Mouse (Mus musculus): ENCODE results near the gene Hnrnpr. TPM values are rescaled to one million over a fixed set of nuclear protein-coding genes. Genes with fewer than 3 reads are reported as not detected.

Hnrnpr gene
- polyA plus RNA-seq, 1 experiment from 2014 or later = 85.8 TPM

DNA sequence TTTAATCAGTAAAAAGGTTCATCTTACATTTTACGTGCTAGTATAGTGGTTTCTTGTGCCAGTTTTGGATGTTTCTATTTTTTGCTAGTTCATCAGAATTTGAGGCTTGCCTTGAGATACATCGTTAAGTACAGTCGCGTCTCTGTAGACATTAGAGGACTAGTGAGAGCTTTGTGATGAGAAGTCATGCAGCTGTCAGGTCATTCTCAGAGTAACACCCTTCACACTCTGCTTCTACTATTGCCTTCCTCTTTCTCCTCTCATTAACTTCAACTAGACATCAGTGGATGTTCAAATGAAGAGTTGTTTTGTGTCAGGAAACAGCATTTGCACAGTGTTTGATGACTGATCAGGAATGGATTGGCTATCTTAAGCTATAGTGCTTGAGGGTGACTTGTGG, 1.9 kb downstream of the Hnrnpr start:
- Histone ChIP-seq H3K36me3 (ENCODE audit: control insufficient read depth, insufficient read depth, low read length) (peaks cover 4% of the 10 kb centered on the region), H3K4me2 (peak overlapping the region; percentile 71), H3K4me1 (ENCODE audit: control insufficient read depth, insufficient read depth, low read length) (peaks cover 21% of the 10 kb centered on the region), H3K27me3 (ENCODE audit: control insufficient read depth, insufficient read depth, low read length) (no peaks in the 10 kb centered on the region), H3K9me3 (replicated peaks; ENCODE audit: control insufficient read depth, low read length) (no peaks in the 10 kb centered on the region), H3K4me3 (ENCODE audit: low read depth, low read length) (peak overlapping the region; percentile 98), H3K27ac (ENCODE audit: low read depth, low read length) (no peak overlapping the region), H3K9ac (ENCODE audit: low read depth, low read length) (peak overlapping the region; percentile 0; the same call in 1 of the 2 replicates)
- 24% methylated on average over 4 of the region's 4 CpGs for WGBS (ENCODE audit: insufficient replicate concordance)
- ATAC-seq (replicated peaks; ENCODE audit: insufficient number of reproducible peaks, low FRiP score, low TSS enrichment) = no peak

DNA sequence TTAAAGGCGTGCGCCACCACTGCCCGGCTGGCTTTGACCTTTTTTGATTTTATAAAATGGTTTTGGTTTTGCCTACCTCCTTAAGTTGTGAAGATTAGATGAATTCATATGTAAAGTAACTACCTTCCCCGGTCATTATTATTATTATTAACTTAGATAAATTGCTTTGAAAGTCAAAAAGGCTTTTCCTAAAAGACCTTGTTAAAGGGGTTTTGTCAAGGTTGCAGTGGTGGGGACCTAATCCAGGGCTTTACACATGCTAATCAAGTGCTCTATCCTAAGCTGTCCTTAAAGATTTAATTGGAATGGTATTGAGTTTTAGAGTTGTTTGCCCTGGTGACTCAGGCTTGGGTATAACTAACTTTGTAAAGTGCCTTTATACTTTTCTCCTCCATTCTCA, 6.9 kb downstream of the Hnrnpr start:
- Histone ChIP-seq H3K4me1 (ENCODE audit: control insufficient read depth, insufficient read depth, low read length) (peaks cover 10% of the 10 kb centered on the region), H3K9me3 (replicated peaks; ENCODE audit: control insufficient read depth, low read length) (no peaks in the 10 kb centered on the region), H3K27me3 (ENCODE audit: control insufficient read depth, insufficient read depth, low read length) (no peaks in the 10 kb centered on the region), H3K36me3 (ENCODE audit: control insufficient read depth, insufficient read depth, low read length) (peaks cover 23% of the 10 kb centered on the region), H3K27ac (ENCODE audit: low read depth, low read length) (no peak overlapping the region), H3K9ac (ENCODE audit: low read depth, low read length) (no peak overlapping the region), H3K4me2 (no peak overlapping the region), H3K4me3 (ENCODE audit: low read depth, low read length) (no peak overlapping the region)
- ATAC-seq (replicated peaks; ENCODE audit: insufficient number of reproducible peaks, low FRiP score, low TSS enrichment) = no peak
- WGBS (ENCODE audit: insufficient replicate concordance) = 89% methylated on average over 4 of the region's 4 CpGs

DNA sequence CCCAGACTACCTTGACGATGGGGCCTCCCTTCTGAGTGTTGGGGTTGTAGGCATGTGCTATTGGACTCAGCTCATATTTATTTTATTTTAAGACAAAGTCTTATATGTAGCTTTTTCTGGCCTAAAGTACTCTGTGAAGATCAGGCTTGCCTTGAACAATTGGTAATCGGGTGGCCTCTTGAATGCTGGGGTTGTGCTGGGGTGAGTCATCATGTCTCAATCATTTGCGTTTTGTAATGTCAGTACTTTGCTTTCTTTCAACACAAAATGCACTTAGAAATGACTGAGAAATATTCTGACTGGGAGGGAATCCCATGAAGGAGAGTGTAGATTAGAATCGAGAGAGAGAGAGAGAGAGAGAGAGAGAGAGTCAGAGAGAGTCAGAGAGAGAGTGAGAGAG, 9.3 kb downstream of the Hnrnpr start:
- H3K36me3 ChIP-seq (ENCODE audit: control insufficient read depth, insufficient read depth, low read length) = peaks cover 23% of the 10 kb centered on the region
- no peak overlapping the region for H3K9ac ChIP-seq (ENCODE audit: low read depth, low read length)
- H3K4me2 ChIP-seq = no peak overlapping the region
- H3K4me3 ChIP-seq (ENCODE audit: low read depth, low read length) = no peak overlapping the region
- no peak for ATAC-seq (replicated peaks; ENCODE audit: insufficient number of reproducible peaks, low FRiP score, low TSS enrichment)
- 76% methylated on average over 4 of the region's 4 CpGs for WGBS (ENCODE audit: insufficient replicate concordance)
- peaks cover 3% of the 10 kb centered on the region; the same call in 1 of the 2 replicates for H3K4me1 ChIP-seq (ENCODE audit: control insufficient read depth, insufficient read depth, low read length)
- H3K27me3 ChIP-seq (ENCODE audit: control insufficient read depth, insufficient read depth, low read length) = no peaks in the 10 kb centered on the region
- no peaks in the 10 kb centered on the region for H3K9me3 ChIP-seq (replicated peaks; ENCODE audit: control insufficient read depth, low read length)
- H3K27ac ChIP-seq (ENCODE audit: low read depth, low read length) = no peak overlapping the region

DNA sequence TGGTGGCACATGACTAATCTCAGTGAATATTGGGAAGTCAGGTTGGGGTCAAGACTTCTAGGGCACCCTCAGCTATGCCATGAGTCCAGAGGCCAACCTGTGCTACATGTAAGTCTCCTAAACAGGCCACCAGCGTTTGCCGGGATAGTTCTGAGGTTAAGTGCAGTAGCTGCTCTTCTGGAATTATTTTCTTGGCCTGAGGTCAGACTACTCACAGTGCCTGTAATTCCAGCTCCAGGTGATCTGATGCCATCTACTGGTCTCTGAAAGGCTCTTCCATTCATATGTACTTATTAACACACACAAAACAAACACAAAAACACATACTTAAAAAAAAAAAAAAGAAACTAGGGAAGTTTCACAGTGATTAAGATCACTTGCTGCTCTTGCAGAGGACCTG, 13.5 kb downstream of the Hnrnpr start:
- Histone ChIP-seq H3K9me3 (replicated peaks; ENCODE audit: control insufficient read depth, low read length) (no peaks in the 10 kb centered on the region), H3K4me2 (no peak overlapping the region), H3K4me3 (ENCODE audit: low read depth, low read length) (no peak overlapping the region), H3K9ac (ENCODE audit: low read depth, low read length) (no peak overlapping the region), H3K27ac (ENCODE audit: low read depth, low read length) (no peak overlapping the region), H3K27me3 (ENCODE audit: control insufficient read depth, insufficient read depth, low read length) (no peaks in the 10 kb centered on the region), H3K36me3 (ENCODE audit: control insufficient read depth, insufficient read depth, low read length) (peaks cover 12% of the 10 kb centered on the region), H3K4me1 (ENCODE audit: control insufficient read depth, insufficient read depth, low read length) (peaks cover 3% of the 10 kb centered on the region; the same call in 1 of the 2 replicates)
- WGBS (ENCODE audit: insufficient replicate concordance) = 72% methylated on average over 2 of the region's 2 CpGs
- ATAC-seq (replicated peaks; ENCODE audit: insufficient number of reproducible peaks, low FRiP score, low TSS enrichment) = no peak

DNA sequence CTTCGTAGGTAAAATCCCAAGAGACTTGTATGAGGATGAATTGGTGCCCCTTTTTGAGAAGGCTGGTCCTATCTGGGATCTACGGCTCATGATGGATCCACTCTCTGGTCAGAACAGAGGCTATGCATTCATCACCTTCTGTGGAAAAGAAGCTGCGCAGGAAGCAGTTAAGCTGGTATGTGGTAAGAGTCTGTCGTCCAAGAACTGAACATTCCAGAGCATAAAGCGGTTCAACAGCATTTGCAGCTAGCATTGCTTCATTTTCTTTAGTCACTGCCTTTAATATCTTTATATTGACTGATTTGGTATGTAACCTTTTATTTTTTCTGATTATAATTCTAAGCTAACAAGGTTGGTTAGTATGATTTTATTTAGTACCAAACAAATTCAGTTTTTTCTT, 16.5 kb downstream of the Hnrnpr start:
- Histone ChIP-seq H3K4me3 (ENCODE audit: low read depth, low read length) (no peak overlapping the region), H3K27ac (ENCODE audit: low read depth, low read length) (no peak overlapping the region), H3K9ac (ENCODE audit: low read depth, low read length) (no peak overlapping the region), H3K4me2 (no peak overlapping the region), H3K4me1 (ENCODE audit: control insufficient read depth, insufficient read depth, low read length) (no peaks in the 10 kb centered on the region), H3K9me3 (replicated peaks; ENCODE audit: control insufficient read depth, low read length) (no peaks in the 10 kb centered on the region), H3K27me3 (ENCODE audit: control insufficient read depth, insufficient read depth, low read length) (no peaks in the 10 kb centered on the region), H3K36me3 (ENCODE audit: control insufficient read depth, insufficient read depth, low read length) (peaks cover 6% of the 10 kb centered on the region; the same call in 1 of the 2 replicates)
- 80% methylated on average over 5 of the region's 5 CpGs for WGBS (ENCODE audit: insufficient replicate concordance)
- ATAC-seq (replicated peaks; ENCODE audit: insufficient number of reproducible peaks, low FRiP score, low TSS enrichment) = no peak

DNA sequence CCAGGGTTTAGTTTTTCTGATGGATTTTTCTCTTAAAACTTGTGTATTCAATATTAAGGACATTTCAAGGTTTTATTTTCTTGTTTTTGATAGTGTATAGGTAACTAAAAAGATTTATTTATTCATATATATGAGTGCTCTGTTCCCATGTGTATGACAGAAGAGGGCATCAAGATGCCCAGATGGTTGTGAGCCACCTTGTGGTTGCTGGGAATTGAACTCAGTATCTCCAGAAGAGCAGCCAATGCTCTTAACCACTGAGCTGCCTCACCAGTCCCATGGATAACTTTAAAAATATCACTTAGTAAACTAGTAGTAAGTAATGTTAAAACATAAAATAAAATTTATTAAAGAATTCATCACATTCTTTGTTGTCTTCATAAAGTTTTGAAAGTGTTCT, 17.4 kb downstream of the Hnrnpr start:
- no peaks in the 10 kb centered on the region for H3K27me3 ChIP-seq (ENCODE audit: control insufficient read depth, insufficient read depth, low read length)
- no peaks in the 10 kb centered on the region for H3K9me3 ChIP-seq (replicated peaks; ENCODE audit: control insufficient read depth, low read length)
- no peaks in the 10 kb centered on the region for H3K4me1 ChIP-seq (ENCODE audit: control insufficient read depth, insufficient read depth, low read length)
- peaks cover 6% of the 10 kb centered on the region; the same call in 1 of the 2 replicates for H3K36me3 ChIP-seq (ENCODE audit: control insufficient read depth, insufficient read depth, low read length)
- H3K4me2 ChIP-seq = no peak overlapping the region
- H3K27ac ChIP-seq (ENCODE audit: low read depth, low read length) = no peak overlapping the region
- H3K4me3 ChIP-seq (ENCODE audit: low read depth, low read length) = no peak overlapping the region
- ATAC-seq (replicated peaks; ENCODE audit: insufficient number of reproducible peaks, low FRiP score, low TSS enrichment) = no peak
- no peak overlapping the region for H3K9ac ChIP-seq (ENCODE audit: low read depth, low read length)

DNA sequence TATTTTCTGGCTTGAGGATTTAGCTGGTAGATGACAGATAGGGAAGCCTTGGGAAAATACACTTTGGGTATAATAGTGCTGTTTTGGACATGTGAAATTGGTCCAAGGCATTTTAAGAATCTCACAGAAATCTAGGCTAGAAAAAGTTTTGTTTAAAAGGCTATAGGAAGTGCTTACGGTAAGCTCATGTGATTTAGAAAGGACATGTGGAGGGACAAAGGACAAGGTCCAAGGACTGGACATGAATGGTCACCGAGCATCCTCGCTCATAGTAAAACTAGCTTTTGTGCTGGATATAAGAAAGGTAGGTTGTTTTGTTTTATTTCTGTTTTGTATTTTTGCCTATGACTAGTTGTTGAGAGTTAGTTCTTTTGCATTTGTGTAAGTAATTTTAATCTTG, 21.0 kb downstream of the Hnrnpr start:
- no peak overlapping the region for H3K4me2 ChIP-seq
- 94% methylated on average over 3 of the region's 3 CpGs for WGBS (ENCODE audit: insufficient replicate concordance)
- H3K4me3 ChIP-seq (ENCODE audit: low read depth, low read length) = no peak overlapping the region
- H3K36me3 ChIP-seq (ENCODE audit: control insufficient read depth, insufficient read depth, low read length) = peaks cover 8% of the 10 kb centered on the region; the same call in 1 of the 2 replicates
- no peaks in the 10 kb centered on the region for H3K27me3 ChIP-seq (ENCODE audit: control insufficient read depth, insufficient read depth, low read length)
- H3K27ac ChIP-seq (ENCODE audit: low read depth, low read length) = no peak overlapping the region
- H3K9ac ChIP-seq (ENCODE audit: low read depth, low read length) = no peak overlapping the region
- H3K4me1 ChIP-seq (ENCODE audit: control insufficient read depth, insufficient read depth, low read length) = peaks cover 7% of the 10 kb centered on the region; the same call in 1 of the 2 replicates
- ATAC-seq (replicated peaks; ENCODE audit: insufficient number of reproducible peaks, low FRiP score, low TSS enrichment) = no peak
- H3K9me3 ChIP-seq (replicated peaks; ENCODE audit: control insufficient read depth, low read length) = no peaks in the 10 kb centered on the region

DNA sequence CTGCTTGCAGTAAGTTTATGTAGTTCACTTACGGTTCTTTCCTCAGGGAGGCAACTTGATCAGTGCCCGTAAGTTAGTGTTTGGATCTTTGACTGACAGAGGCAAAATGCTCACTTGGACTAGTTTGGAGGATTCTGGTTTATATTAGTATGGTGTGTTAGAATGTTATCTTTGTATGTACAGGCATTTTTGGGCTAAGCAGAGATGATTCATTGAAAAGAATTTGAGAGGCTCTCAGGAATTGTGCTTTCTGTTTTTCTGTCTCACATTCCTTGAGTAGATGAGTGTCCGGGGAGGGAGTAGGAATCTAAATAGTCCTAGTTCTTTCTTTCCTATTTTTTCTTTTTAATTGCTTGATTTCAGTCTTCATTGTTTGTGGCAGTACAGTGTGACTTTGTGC, 22.4 kb downstream of the Hnrnpr start:
- no peak for ATAC-seq (replicated peaks; ENCODE audit: insufficient number of reproducible peaks, low FRiP score, low TSS enrichment)
- no peaks in the 10 kb centered on the region for H3K27me3 ChIP-seq (ENCODE audit: control insufficient read depth, insufficient read depth, low read length)
- no peak overlapping the region for H3K27ac ChIP-seq (ENCODE audit: low read depth, low read length)
- peaks cover 10% of the 10 kb centered on the region for H3K4me1 ChIP-seq (ENCODE audit: control insufficient read depth, insufficient read depth, low read length)
- 61% methylated on average over 3 of the region's 3 CpGs for WGBS (ENCODE audit: insufficient replicate concordance)
- no peak overlapping the region for H3K4me3 ChIP-seq (ENCODE audit: low read depth, low read length)
- no peaks in the 10 kb centered on the region for H3K9me3 ChIP-seq (replicated peaks; ENCODE audit: control insufficient read depth, low read length)
- H3K4me2 ChIP-seq = no peak overlapping the region
- peaks cover 9% of the 10 kb centered on the region for H3K36me3 ChIP-seq (ENCODE audit: control insufficient read depth, insufficient read depth, low read length)
- H3K9ac ChIP-seq (ENCODE audit: low read depth, low read length) = no peak overlapping the region

DNA sequence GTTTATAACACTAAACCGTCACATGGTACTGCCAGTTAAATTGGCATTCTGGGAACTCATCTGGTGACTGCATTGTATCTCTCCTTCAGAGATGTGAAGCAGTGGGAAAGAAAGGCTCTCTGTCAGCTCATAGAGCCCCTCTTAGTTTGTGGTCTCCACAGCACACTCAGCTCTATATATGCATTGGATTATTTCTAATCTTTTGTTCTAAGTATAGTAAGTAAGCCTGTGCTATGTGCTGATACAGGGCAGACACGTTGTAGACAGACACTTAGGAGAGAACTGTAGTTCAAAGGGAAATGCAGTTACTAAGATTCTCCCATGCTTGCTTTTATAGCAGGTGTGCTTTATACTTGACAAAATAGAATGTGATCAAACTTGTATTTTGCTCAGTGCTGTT, 24.3 kb downstream of the Hnrnpr start:
- H3K4me3 ChIP-seq (ENCODE audit: low read depth, low read length) = no peak overlapping the region
- peaks cover 13% of the 10 kb centered on the region for H3K36me3 ChIP-seq (ENCODE audit: control insufficient read depth, insufficient read depth, low read length)
- no peaks in the 10 kb centered on the region for H3K27me3 ChIP-seq (ENCODE audit: control insufficient read depth, insufficient read depth, low read length)
- H3K4me2 ChIP-seq = peak overlapping the region; percentile 29
- peaks cover 10% of the 10 kb centered on the region for H3K4me1 ChIP-seq (ENCODE audit: control insufficient read depth, insufficient read depth, low read length)
- H3K9ac ChIP-seq (ENCODE audit: low read depth, low read length) = no peak overlapping the region
- 38% methylated on average over 2 of the region's 2 CpGs for WGBS (ENCODE audit: insufficient replicate concordance)
- no peak for ATAC-seq (replicated peaks; ENCODE audit: insufficient number of reproducible peaks, low FRiP score, low TSS enrichment)
- H3K9me3 ChIP-seq (replicated peaks; ENCODE audit: control insufficient read depth, low read length) = no peaks in the 10 kb centered on the region
- H3K27ac ChIP-seq (ENCODE audit: low read depth, low read length) = peak overlapping the region; percentile 62

Measured in heart, embryonic 11.5 days (tissue).